Mouse (Mus musculus) left cerebral cortex, adult 2 months (tissue): ENCODE data around the gene Mtfmt. TPM values are rescaled to one million over a fixed set of nuclear protein-coding genes. Genes with fewer than 3 reads are reported as not detected.
A peak's percentile ranks its signal among the peaks of the same experiment; 100 is the strongest.

Experiments used
- DNase-seq, 2 experiments: peaks; one replicate each; pipeline ENCODE4 v3.0.0; 2021 to 2022; ENCODE audit warnings: low spot score in 2 of 2, mixed read lengths in 1 of 2; ENCODE audit errors: extremely low spot score in 1 of 2
- H3K27ac ChIP-seq: fragments of 200-600 bp; 2 replicates; pipeline ENCODE4 v1.8.1; 2022
- H3K4me3 ChIP-seq: fragments of 200-600 bp; 2 replicates; pipeline ENCODE4 v1.8.1; 2022
- CTCF ChIP-seq: fragments of 200-600 bp; IDR thresholded peaks from 2 replicates; pipeline ENCODE4 v1.8.1; 2022; ENCODE audit warnings: antibody characterized with exemption, mild to moderate bottlenecking, moderate library complexity
- intact Hi-C: fragments of 180-260 bp; cut with DNase I; formaldehyde crosslinking; loops from one replicate; pipeline ENCODE4 v1.15.1; 2025
- total RNA-seq, 2 experiments: library from RNA; stranded (reverse); gene quantifications; 2 replicates each; pipeline ENCODE4 v1.2.3; 2021

Gene Mtfmt
- total RNA-seq, 2 experiments from 2014 or later = 16.1 to 18.0 TPM

- no peak for DNase-seq
- H3K27ac ChIP-seq = no peak overlapping the region
- TF ChIP-seq CTCF = no peak
- no peak overlapping the region for H3K4me3 ChIP-seq
- intact Hi-C loops = no loop called here
Observed at GRCm38 (mm10) chr9:65430921-65431320, 4.7 kb upstream of the Mtfmt start.

GRCm38 (mm10) chr9:65432236-65432635, 3.3 kb upstream of the Mtfmt start:
- peak; percentile 97 for TF ChIP-seq CTCF
- Histone ChIP-seq H3K4me3 (no peak overlapping the region), H3K27ac (no peak overlapping the region)
- DNase-seq = peak; percentile 84 to 89
- intact Hi-C loops = loop anchor here (1.0 kb wide), 2 partner anchors 39 to 60 kb away; no protein-coding TSS in a partner anchor

GRCm38 (mm10) chr9:65434140-65434539, 1.4 kb upstream of the Mtfmt start:
- Histone ChIP-seq H3K4me3 (no peak overlapping the region), H3K27ac (no peak overlapping the region)
- peak in 1 of 2 experiments; percentile 32 for DNase-seq
- peak; percentile 53 for TF ChIP-seq CTCF
- intact Hi-C loops = no loop called here

- Histone ChIP-seq H3K4me3 (peak overlapping the region; percentile 88), H3K27ac (no peak overlapping the region; the same call in 1 of the 2 replicates)
- DNase-seq = no peak
- no peak for TF ChIP-seq CTCF
- intact Hi-C loops = loop anchor here (1.0 kb wide), 1 partner anchor 25 kb away; the partner anchor contains the start of gene Spg21
Observed at GRCm38 (mm10) chr9:65435211-65435610, 371 bp upstream of the Mtfmt start.

- intact Hi-C loops = no loop called here
- no peak overlapping the region for H3K4me3 ChIP-seq
- no peak overlapping the region for H3K27ac ChIP-seq
- peak; percentile 21 for TF ChIP-seq CTCF
- DNase-seq = no peak
Observed at GRCm38 (mm10) chr9:65444692-65445091, 9.1 kb downstream of the Mtfmt start.

- DNase-seq = no peak
- TF ChIP-seq CTCF = no peak
- intact Hi-C loops = no loop called here
- Histone ChIP-seq H3K27ac (no peak overlapping the region), H3K4me3 (no peak overlapping the region)
Observed at GRCm38 (mm10) chr9:65447951-65448350, 12.4 kb downstream of the Mtfmt start.

GRCm38 (mm10) chr9:65458975-65459374, 23.4 kb downstream of the Mtfmt start:
- DNase-seq = no peak
- TF ChIP-seq CTCF = no peak
- intact Hi-C loops = no loop called here

GRCm38 (mm10) chr9:65460198-65460597, 24.6 kb downstream of the Mtfmt start:
- intact Hi-C loops = loop anchor here (1.0 to 5.0 kb wide), 2 partner anchors 25 to 122 kb away; partner anchors contain the start of genes Mtfmt and Plekho2
- peak overlapping the region; percentile 75 for H3K4me3 ChIP-seq
- peak overlapping the region; percentile 92 for H3K27ac ChIP-seq
- no peak for TF ChIP-seq CTCF
- no peak for DNase-seq

More at GRCm38 (mm10) chr9:65458975-65459374, 23.4 kb downstream of the Mtfmt start:
- Histone ChIP-seq H3K27ac (no peak overlapping the region), H3K4me3 (no peak overlapping the region)

GRCm38 (mm10) chr9:65460732-65461442, 25.3 kb downstream of the Mtfmt start, which contains the start of gene Spg21:
Gene Spg21, plus strand, starts transcription at chr9:65460947.
- intact Hi-C loops = loop anchor here (1.0 to 5.0 kb wide), 2 partner anchors 26 to 121 kb away; partner anchors contain the start of genes Mtfmt and Plekho2
- no peak for TF ChIP-seq CTCF
- DNase-seq = peak; percentile 94 to 96
- peak within 1 kb of the TSS; percentile 92 for H3K27ac ChIP-seq
- peak within 1 kb of the TSS; percentile 75 for H3K4me3 ChIP-seq

- no peak for TF ChIP-seq CTCF
- H3K4me3 ChIP-seq = no peak overlapping the region
- intact Hi-C loops = loop anchor here (5.0 kb wide), 1 partner anchor 120 kb away; the partner anchor contains the start of gene Plekho2
Observed at GRCm38 (mm10) chr9:65462544-65462943, 27.0 kb downstream of the Mtfmt start.

GRCm38 (mm10) chr9:65464161-65464560, 28.6 kb downstream of the Mtfmt start:
- TF ChIP-seq CTCF = no peak

More at GRCm38 (mm10) chr9:65462544-65462943, 27.0 kb downstream of the Mtfmt start:
- no peak for DNase-seq
- H3K27ac ChIP-seq = no peak overlapping the region

GRCm38 (mm10) chr9:65465241-65465640, 29.7 kb downstream of the Mtfmt start:
- TF ChIP-seq CTCF = no peak
- intact Hi-C loops = no loop called here
- no peak overlapping the region for H3K4me3 ChIP-seq
- DNase-seq = no peak
- no peak overlapping the region for H3K27ac ChIP-seq

More at GRCm38 (mm10) chr9:65464161-65464560, 28.6 kb downstream of the Mtfmt start:
- H3K4me3 ChIP-seq = no peak overlapping the region
- no peak for DNase-seq
- intact Hi-C loops = loop anchor here (5.0 kb wide), 1 partner anchor 118 kb away; the partner anchor contains the start of gene Plekho2
- no peak overlapping the region for H3K27ac ChIP-seq
